Mouse (Mus musculus) embryonic facial prominence, embryonic 13.5 days (tissue): ENCODE data around the gene Akt3. TPM values are rescaled to one million over a fixed set of nuclear protein-coding genes. Genes with fewer than 3 reads are reported as not detected.
A peak's percentile ranks its signal among the peaks of the same experiment; 100 is the strongest.

Experiments used
- ATAC-seq: fragments of 200-750 bp; cut with Nextera tagmentation; 2 replicates; pipeline ENCODE4 v1.8.0; 2017; ENCODE audit warnings: low read depth; ENCODE audit not compliant: insufficient number of reproducible peaks, insufficient read depth, low FRiP score, low TSS enrichment
- H3K27ac ChIP-seq: fragments of 300-500 bp; sonication (generic); 2 replicates; pipeline ENCODE4 v1.5.1; 2015; ENCODE audit warnings: moderate library complexity, mild to moderate bottlenecking, inconsistent platforms
- H3K27me3 ChIP-seq: fragments of 300-500 bp; sonication (generic); 2 replicates; pipeline ENCODE4 v1.6.1; 2015; ENCODE audit warnings: mild to moderate bottlenecking, inconsistent platforms
- H3K36me3 ChIP-seq: fragments of 300-500 bp; sonication (generic); 2 replicates; pipeline ENCODE4 v1.6.1; 2015; ENCODE audit warnings: mild to moderate bottlenecking, inconsistent platforms
- H3K4me1 ChIP-seq: fragments of 300-500 bp; sonication (generic); 2 replicates; pipeline ENCODE4 v1.6.1; 2015; ENCODE audit warnings: inconsistent platforms
- H3K4me2 ChIP-seq: fragments of 300-500 bp; sonication (generic); 2 replicates; pipeline ENCODE4 v1.6.1; 2015; ENCODE audit warnings: moderate library complexity, mild to moderate bottlenecking, inconsistent platforms
- H3K4me3 ChIP-seq: fragments of 300-500 bp; sonication (generic); 2 replicates; pipeline ENCODE4 v1.5.1; 2015; ENCODE audit warnings: mild to moderate bottlenecking, inconsistent platforms
- H3K9ac ChIP-seq: fragments of 300-500 bp; sonication (generic); 2 replicates; pipeline ENCODE4 v1.6.1; 2015; ENCODE audit warnings: mild to moderate bottlenecking, inconsistent platforms
- H3K9me3 ChIP-seq: fragments of 300-500 bp; sonication (generic); 2 replicates; pipeline ENCODE4 v1.6.1; 2016; ENCODE audit warnings: inconsistent platforms
- WGBS: fragments of 180-500 bp; shearing (Covaris S2); methylation state at CpG from one replicate; pipeline ENCODE4 v1.1.7; 2015; ENCODE audit warnings: mixed read lengths; 5-methylcytosine and 5-hydroxymethylcytosine counted together
- polyA plus RNA-seq: library from polyadenylated mRNA; unstranded; fragments of >200 nt; fragmentation: Nextera tagmentation; extraction: Ambion mirVana; gene quantifications from 2 replicates; pipeline ENCODE4 v1.2.1, GENCODE M21; 2015

The Akt3 gene
- polyA plus RNA-seq, 1 experiment from 2014 or later: 6.5 TPM

- 82% methylated on average over 4 of the region's 4 CpGs for WGBS
- Histone ChIP-seq H3K4me1 (peaks cover 60% of the 10 kb centered on the region), H3K9me3 (no peaks in the 10 kb centered on the region), H3K27ac (peak overlapping the region; percentile 63), H3K4me3 (no peak overlapping the region), H3K27me3 (peaks cover 9% of the 10 kb centered on the region), H3K4me2 (no peak overlapping the region), H3K36me3 (no peaks in the 10 kb centered on the region), H3K9ac (no peak overlapping the region)
- no peak for ATAC-seq
Measured at GRCm38 (mm10) chr1:176995419-176995775, 262.6 kb downstream of the Akt3 start.

- no peak overlapping the region for H3K4me3 ChIP-seq
- H3K4me1 ChIP-seq: peaks cover 60% of the 10 kb centered on the region
- no peaks in the 10 kb centered on the region for H3K9me3 ChIP-seq
- 17% methylated on average over 11 of the region's 11 CpGs for WGBS
- H3K27me3 ChIP-seq: peaks cover 9% of the 10 kb centered on the region
- peak; percentile 49 for ATAC-seq
- no peak overlapping the region for H3K9ac ChIP-seq
- no peaks in the 10 kb centered on the region for H3K36me3 ChIP-seq
- H3K4me2 ChIP-seq: peak overlapping the region; percentile 16; the same call in 1 of the 2 replicates
- peak overlapping the region; percentile 63 for H3K27ac ChIP-seq
Measured at GRCm38 (mm10) chr1:176994707-176995418, 263.1 kb downstream of the Akt3 start.

- ATAC-seq: no peak
- 31% methylated on average over 7 of the region's 7 CpGs for WGBS
- H3K4me1 ChIP-seq: peaks cover 52% of the 10 kb centered on the region
- H3K4me2 ChIP-seq: no peak overlapping the region
- peaks cover 9% of the 10 kb centered on the region for H3K27me3 ChIP-seq
- no peak overlapping the region for H3K4me3 ChIP-seq
- H3K27ac ChIP-seq: peak overlapping the region; percentile 63
- H3K36me3 ChIP-seq: no peaks in the 10 kb centered on the region
- no peaks in the 10 kb centered on the region for H3K9me3 ChIP-seq
- no peak overlapping the region for H3K9ac ChIP-seq
Measured at GRCm38 (mm10) chr1:176994087-176994486, 263.9 kb downstream of the Akt3 start.

GRCm38 (mm10) chr1:176993141-176994010 lies 264.6 kb downstream of the Akt3 start:
- peak overlapping the region; percentile 63 for H3K27ac ChIP-seq
- no peak for ATAC-seq
- no peak overlapping the region for H3K4me2 ChIP-seq
- no peaks in the 10 kb centered on the region for H3K9me3 ChIP-seq
- H3K9ac ChIP-seq: no peak overlapping the region
- H3K36me3 ChIP-seq: no peaks in the 10 kb centered on the region
- no peak overlapping the region for H3K4me3 ChIP-seq
- WGBS: 82% methylated on average over 18 of the region's 18 CpGs
- peaks cover 47% of the 10 kb centered on the region for H3K4me1 ChIP-seq
- H3K27me3 ChIP-seq: peaks cover 9% of the 10 kb centered on the region

GRCm38 (mm10) chr1:176992517-176992916 lies 265.5 kb downstream of the Akt3 start:
- H3K9me3 ChIP-seq: no peaks in the 10 kb centered on the region
- peaks cover 42% of the 10 kb centered on the region for H3K4me1 ChIP-seq
- H3K9ac ChIP-seq: no peak overlapping the region
- H3K27me3 ChIP-seq: peaks cover under 1% of the 10 kb centered on the region; the same call in 1 of the 2 replicates
- no peak overlapping the region for H3K27ac ChIP-seq
- WGBS: 75% methylated on average over 8 of the region's 8 CpGs
- no peak overlapping the region for H3K4me3 ChIP-seq
- ATAC-seq: no peak
- H3K4me2 ChIP-seq: no peak overlapping the region
- H3K36me3 ChIP-seq: no peaks in the 10 kb centered on the region

GRCm38 (mm10) chr1:176991473-176991872 lies 266.5 kb downstream of the Akt3 start:
- no peaks in the 10 kb centered on the region for H3K27me3 ChIP-seq
- H3K27ac ChIP-seq: no peak overlapping the region
- peaks cover 43% of the 10 kb centered on the region for H3K4me1 ChIP-seq
- no peak overlapping the region for H3K4me2 ChIP-seq
- H3K9ac ChIP-seq: no peak overlapping the region
- H3K36me3 ChIP-seq: no peaks in the 10 kb centered on the region
- H3K4me3 ChIP-seq: no peak overlapping the region
- WGBS: 92% methylated on average over 4 of the region's 4 CpGs
- no peak for ATAC-seq
- no peaks in the 10 kb centered on the region for H3K9me3 ChIP-seq

GRCm38 (mm10) chr1:176986990-176987740 lies 270.8 kb downstream of the Akt3 start:
- WGBS: 65% methylated on average over 6 of the region's 6 CpGs
- no peaks in the 10 kb centered on the region for H3K27me3 ChIP-seq
- H3K4me1 ChIP-seq: peaks cover 26% of the 10 kb centered on the region
- H3K9me3 ChIP-seq: no peaks in the 10 kb centered on the region
- no peak overlapping the region for H3K9ac ChIP-seq
- 0 out of 2 replicates have a peak overlapping the region, but pooled peaks have one; percentile 16 for H3K27ac ChIP-seq
- H3K36me3 ChIP-seq: no peaks in the 10 kb centered on the region
- no peak overlapping the region for H3K4me2 ChIP-seq
- H3K4me3 ChIP-seq: no peak overlapping the region
- ATAC-seq: no peak

- Histone ChIP-seq H3K36me3 (no peaks in the 10 kb centered on the region), H3K4me2 (no peak overlapping the region), H3K4me3 (no peak overlapping the region), H3K27ac (no peak overlapping the region), H3K9me3 (no peaks in the 10 kb centered on the region), H3K4me1 (peaks cover 26% of the 10 kb centered on the region), H3K9ac (no peak overlapping the region), H3K27me3 (no peaks in the 10 kb centered on the region)
- no peak for ATAC-seq
- 39% methylated on average over 6 of the region's 6 CpGs for WGBS
Measured at GRCm38 (mm10) chr1:176986275-176986674, 271.7 kb downstream of the Akt3 start.

- 18% methylated on average over 6 of the region's 6 CpGs for WGBS
Measured at GRCm38 (mm10) chr1:176985691-176986090, 272.3 kb downstream of the Akt3 start.

GRCm38 (mm10) chr1:176982671-176983070 lies 275.3 kb downstream of the Akt3 start:
- Histone ChIP-seq H3K4me3 (no peak overlapping the region), H3K36me3 (no peaks in the 10 kb centered on the region), H3K4me2 (no peak overlapping the region), H3K27ac (no peak overlapping the region), H3K4me1 (peaks cover 26% of the 10 kb centered on the region), H3K27me3 (no peaks in the 10 kb centered on the region), H3K9me3 (no peaks in the 10 kb centered on the region), H3K9ac (no peak overlapping the region)
- no peak for ATAC-seq
- WGBS: 89% methylated on average over 8 of the region's 8 CpGs

More at GRCm38 (mm10) chr1:176985691-176986090, 272.3 kb downstream of the Akt3 start:
- H3K4me2 ChIP-seq: no peak overlapping the region
- no peak for ATAC-seq
- no peaks in the 10 kb centered on the region for H3K9me3 ChIP-seq
- no peaks in the 10 kb centered on the region for H3K36me3 ChIP-seq
- no peak overlapping the region for H3K9ac ChIP-seq
- H3K4me3 ChIP-seq: no peak overlapping the region
- H3K27me3 ChIP-seq: no peaks in the 10 kb centered on the region
- no peak overlapping the region for H3K27ac ChIP-seq
- H3K4me1 ChIP-seq: peaks cover 26% of the 10 kb centered on the region

- Histone ChIP-seq H3K4me3 (no peak overlapping the region), H3K4me2 (no peak overlapping the region), H3K4me1 (peaks cover 15% of the 10 kb centered on the region), H3K36me3 (no peaks in the 10 kb centered on the region), H3K9ac (no peak overlapping the region), H3K27me3 (no peaks in the 10 kb centered on the region), H3K27ac (no peak overlapping the region), H3K9me3 (no peaks in the 10 kb centered on the region)
- no peak for ATAC-seq
- 91% methylated on average over 2 of the region's 2 CpGs for WGBS
Measured at GRCm38 (mm10) chr1:176981511-176981910, 276.5 kb downstream of the Akt3 start.
